Mouse (Mus musculus) C2C12 (cell line): ENCODE data around the gene Tada2b.

Experiments used
- CTCF ChIP-seq: IDR thresholded peaks from one replicate; pipeline ENCODE4 v1.5.1; 2011; ENCODE audit not compliant: control insufficient read depth, insufficient read depth, insufficient read length
- MYOG ChIP-seq: IDR thresholded peaks from one replicate; pipeline ENCODE4 v1.6.1; 2011; ENCODE audit not compliant: control insufficient read depth, insufficient read length; ENCODE audit errors: extremely low read depth
- USF1 ChIP-seq: IDR thresholded peaks from one replicate; pipeline ENCODE4 v1.6.1; 2011; ENCODE audit warnings: low read depth, mild to moderate bottlenecking, control low read depth, moderate library complexity

- TF ChIP-seq CTCF: no peak
- TF ChIP-seq USF1: no peak
- no peak for TF ChIP-seq MYOG
Measured at GRCm38 (mm10) chr5:36451119-36451518, 33.0 kb downstream of the Tada2b start.
